Mouse (Mus musculus) limb, embryonic 11.5 days (tissue): ENCODE data around the gene Rsbn1l. TPM values are rescaled to one million over a fixed set of nuclear protein-coding genes. Genes with fewer than 3 reads are reported as not detected.

Experiments used
- ATAC-seq: fragments of 200-750 bp; cut with Nextera tagmentation; 2 replicates; pipeline ENCODE4 v1.8.0; 2017; ENCODE audit warnings: low read depth; ENCODE audit not compliant: insufficient number of reproducible peaks, low FRiP score, low TSS enrichment
- DNase-seq: peaks from one replicate; pipeline ENCODE4 v3.0.0-alpha.2; 2015; ENCODE audit warnings: low spot score
- H3K27ac ChIP-seq: fragments of 300-500 bp; sonication (generic); replicated peaks from 2 replicates; pipeline ENCODE4 v1.5.1; 2014; ENCODE audit warnings: low read depth, mild to moderate bottlenecking, low read length
- H3K27me3 ChIP-seq: fragments of 300-500 bp; sonication (generic); 2 replicates; pipeline ENCODE4 v1.6.1; 2014; ENCODE audit warnings: mild to moderate bottlenecking, low read length, mixed read lengths; ENCODE audit not compliant: control insufficient read depth, insufficient read depth
- H3K36me3 ChIP-seq: fragments of 300-500 bp; sonication (generic); 2 replicates; pipeline ENCODE4 v1.6.1; 2014; ENCODE audit warnings: mild to moderate bottlenecking, low read length, moderate library complexity, mixed read lengths; ENCODE audit not compliant: control insufficient read depth, insufficient read depth
- H3K4me1 ChIP-seq: fragments of 300-500 bp; sonication (generic); 2 replicates; pipeline ENCODE4 v1.6.1; 2014; ENCODE audit warnings: low read length, mixed read lengths; ENCODE audit not compliant: control insufficient read depth, insufficient read depth
- H3K4me2 ChIP-seq: fragments of 300-500 bp; sonication (generic); 2 replicates; pipeline ENCODE4 v1.6.1; 2014; ENCODE audit warnings: low read depth, mild to moderate bottlenecking, moderate library complexity; ENCODE audit not compliant: severe bottlenecking
- H3K4me3 ChIP-seq: fragments of 300-500 bp; sonication (generic); 2 replicates; pipeline ENCODE4 v1.5.1; 2014; ENCODE audit warnings: low read depth, low read length
- H3K9ac ChIP-seq: fragments of 300-500 bp; sonication (generic); 2 replicates; pipeline ENCODE4 v1.6.1; 2014; ENCODE audit warnings: mild to moderate bottlenecking, low read length
- H3K9me3 ChIP-seq: fragments of 300-500 bp; sonication (generic); 2 replicates; pipeline ENCODE4 v1.6.1; 2016; ENCODE audit warnings: low read length; ENCODE audit not compliant: control insufficient read depth
- WGBS: fragments of 180-500 bp; shearing (Covaris S2); extraction: QIAGEN DNeasy Blood & Tissue Kit; methylation state at CpG from one replicate; pipeline ENCODE4 v1.1.7; 2014; 5-methylcytosine and 5-hydroxymethylcytosine counted together
- polyA plus RNA-seq: library from polyadenylated mRNA; unstranded; fragments of >200 nt; fragmentation: Nextera tagmentation; extraction: Ambion mirVana; gene quantifications from 2 replicates; pipeline ENCODE4 v1.2.1, GENCODE M21; 2014

Rsbn1l gene
- polyA plus RNA-seq, 1 experiment from 2014 or later, result 7.1 TPM

DNA sequence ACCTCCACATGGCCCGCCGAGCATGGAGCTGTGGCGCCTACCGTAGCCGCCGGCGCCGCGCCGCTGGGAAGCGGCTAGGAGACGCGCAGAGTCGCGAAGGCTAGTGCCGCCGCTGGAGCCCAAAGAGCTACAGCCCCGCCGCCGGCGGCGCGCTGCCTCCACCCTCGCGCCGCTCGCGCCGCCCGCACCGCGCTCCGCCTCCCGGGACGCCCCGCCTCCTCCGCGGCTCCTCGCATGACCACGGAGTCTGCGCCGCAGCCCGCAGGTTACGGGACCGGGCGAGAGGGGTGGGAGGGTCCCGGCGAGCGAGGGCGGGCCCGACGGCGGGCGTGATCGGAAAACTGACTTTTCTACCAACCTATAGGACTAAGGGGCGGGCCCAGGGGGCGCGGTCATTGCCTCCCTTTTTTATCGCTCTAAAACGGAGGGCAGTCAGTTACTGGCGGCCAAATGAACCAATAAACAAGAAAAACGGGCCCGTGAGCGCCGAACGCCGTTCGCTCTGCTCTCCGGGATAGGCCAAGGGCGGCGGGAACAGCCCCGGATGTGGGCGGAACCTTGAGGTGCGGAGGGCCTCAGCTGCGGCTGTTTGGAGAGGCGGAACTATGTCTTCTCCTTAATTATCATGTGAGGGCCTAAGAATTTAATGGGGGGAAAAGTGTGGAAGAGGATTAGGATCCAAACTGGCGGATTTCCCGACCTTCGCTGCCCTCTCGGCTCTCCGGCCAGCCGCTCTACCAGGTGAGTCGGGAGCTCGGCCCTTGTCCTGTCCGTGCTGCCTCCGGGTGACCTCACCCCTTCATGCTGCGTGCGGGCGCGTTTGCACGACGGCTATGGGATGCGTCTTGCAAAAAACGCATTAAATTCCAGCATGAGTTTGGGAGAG lies 74.0 kb downstream of the Rsbn1l start, which contains the start of the genes Phtf2 and Tmem60:
Gene Phtf2 (minus strand): TSS at position 210 of the 886 bp plus-strand sequence.
Gene Tmem60 (plus strand): TSS at position 277 of the 886 bp plus-strand sequence.
- no peaks in the 10 kb centered on the region for H3K9me3 ChIP-seq
- no peaks in the 10 kb centered on the region for H3K27me3 ChIP-seq
- peak within 1 kb of the TSS; percentile 64 for H3K4me2 ChIP-seq
- peak; percentile 97 for DNase-seq
- H3K4me3 ChIP-seq, result peak within 1 kb of the TSS; percentile 73
- H3K36me3 ChIP-seq, result no peaks in the 10 kb centered on the region; the same call in 1 of the 2 replicates
- H3K4me1 ChIP-seq, result no peaks in the 10 kb centered on the region
- 0% methylated on average over 89 of the region's 94 CpGs for WGBS
- peak within 1 kb of the TSS; percentile 91 for H3K27ac ChIP-seq
- peak within 1 kb of the TSS; percentile 86 for H3K9ac ChIP-seq
- peak; percentile 98 for ATAC-seq

- Histone ChIP-seq H3K27me3 (no peaks in the 10 kb centered on the region), H3K4me2 (peak overlapping the region; percentile 44), H3K9ac (peak overlapping the region; percentile 86), H3K4me3 (peak overlapping the region; percentile 73), H3K9me3 (no peaks in the 10 kb centered on the region), H3K27ac (peak overlapping the region; percentile 91), H3K4me1 (no peaks in the 10 kb centered on the region), H3K36me3 (no peaks in the 10 kb centered on the region; the same call in 1 of the 2 replicates)
- DNase-seq, result peak; percentile 74
- ATAC-seq, result no peak; the same call in 1 of the 2 replicates
- WGBS, result 1% methylated on average over 47 of the region's 64 CpGs
Observed at GRCm38 (mm10) chr5:20880797-20881775, 75.1 kb downstream of the Rsbn1l start.

GRCm38 (mm10) chr5:20880386-20880785 lies 75.8 kb downstream of the Rsbn1l start:
- H3K27me3 ChIP-seq, result no peaks in the 10 kb centered on the region
- no peak for ATAC-seq
- peak overlapping the region; percentile 44; the same call in 1 of the 2 replicates for H3K4me2 ChIP-seq
- no peaks in the 10 kb centered on the region for H3K9me3 ChIP-seq
- WGBS, result 78% methylated on average over 2 of the region's 2 CpGs
- H3K9ac ChIP-seq, result no peak overlapping the region; the same call in 1 of the 2 replicates
- DNase-seq, result no peak
- peak overlapping the region; percentile 73 for H3K4me3 ChIP-seq
- H3K27ac ChIP-seq, result no peak overlapping the region
- H3K36me3 ChIP-seq, result no peaks in the 10 kb centered on the region
- no peaks in the 10 kb centered on the region for H3K4me1 ChIP-seq

GRCm38 (mm10) chr5:20876934-20877426 lies 79.2 kb downstream of the Rsbn1l start:
- 78% methylated on average over 1 of the region's 1 CpGs for WGBS
- H3K27me3 ChIP-seq, result no peaks in the 10 kb centered on the region
- H3K9me3 ChIP-seq, result no peaks in the 10 kb centered on the region
- H3K4me2 ChIP-seq, result no peak overlapping the region
- H3K27ac ChIP-seq, result no peak overlapping the region
- H3K4me1 ChIP-seq, result no peaks in the 10 kb centered on the region
- no peaks in the 10 kb centered on the region for H3K36me3 ChIP-seq
- no peak for DNase-seq
- H3K4me3 ChIP-seq, result no peak overlapping the region
- no peak for ATAC-seq
- no peak overlapping the region for H3K9ac ChIP-seq

DNA sequence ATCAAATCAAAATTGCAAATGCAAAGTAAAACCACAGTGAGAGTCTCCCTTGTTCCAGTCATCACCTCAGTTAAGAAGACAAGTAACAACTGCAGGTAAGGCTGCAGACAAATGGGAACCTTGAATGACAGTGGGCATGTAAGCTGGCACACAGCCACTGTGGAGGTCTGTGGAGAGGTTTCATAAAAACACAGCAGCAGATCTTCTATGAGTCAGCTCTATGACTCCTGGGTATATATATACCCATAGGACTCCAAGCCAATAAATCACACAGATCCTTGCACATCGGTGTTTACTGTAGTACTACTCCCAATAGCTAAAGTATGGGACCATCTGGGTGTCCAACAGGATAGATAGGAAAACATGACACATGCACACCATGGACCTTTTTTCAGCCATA lies 83.1 kb downstream of the Rsbn1l start:
- no peak overlapping the region for H3K9ac ChIP-seq
- no peak overlapping the region for H3K4me2 ChIP-seq
- H3K9me3 ChIP-seq, result no peaks in the 10 kb centered on the region
- 80% methylated on average over 1 of the region's 1 CpGs for WGBS
- H3K27me3 ChIP-seq, result no peaks in the 10 kb centered on the region
- DNase-seq, result no peak
- no peaks in the 10 kb centered on the region for H3K36me3 ChIP-seq
- H3K27ac ChIP-seq, result no peak overlapping the region
- ATAC-seq, result no peak
- no peak overlapping the region for H3K4me3 ChIP-seq
- no peaks in the 10 kb centered on the region for H3K4me1 ChIP-seq

DNA sequence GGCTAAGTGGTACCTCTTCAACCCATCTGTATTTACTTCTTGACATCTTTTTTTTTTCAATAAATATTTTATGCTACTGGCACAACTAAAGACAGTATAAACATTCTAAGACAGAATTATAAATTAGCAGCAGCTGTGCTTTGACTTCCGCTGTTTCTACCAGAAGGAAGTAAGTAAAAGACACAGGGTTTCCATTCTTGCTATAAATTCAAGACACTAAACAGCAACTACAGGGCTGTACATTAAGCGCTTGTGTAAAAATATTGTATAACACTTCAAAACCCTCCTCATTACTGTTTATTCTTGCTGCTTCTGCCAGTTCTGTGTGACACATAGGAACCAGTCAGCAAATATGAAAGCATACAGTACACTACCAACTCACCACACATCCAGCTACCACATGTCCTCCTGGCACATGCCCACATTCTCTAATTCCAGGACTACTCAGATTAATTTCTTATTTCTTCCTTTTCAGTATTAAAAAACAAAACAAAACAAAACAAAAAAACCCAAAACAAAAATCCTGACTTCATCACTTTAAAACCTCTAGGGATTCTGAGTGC lies 90.9 kb downstream of the Rsbn1l start:
- H3K36me3 ChIP-seq, result no peaks in the 10 kb centered on the region
- H3K9ac ChIP-seq, result no peak overlapping the region
- no peaks in the 10 kb centered on the region for H3K4me1 ChIP-seq
- H3K4me3 ChIP-seq, result no peak overlapping the region
- 92% methylated on average over 2 of the region's 2 CpGs for WGBS
- no peak overlapping the region for H3K27ac ChIP-seq
- no peaks in the 10 kb centered on the region for H3K27me3 ChIP-seq
- DNase-seq, result no peak
- H3K9me3 ChIP-seq, result no peaks in the 10 kb centered on the region
- ATAC-seq, result no peak
- no peak overlapping the region for H3K4me2 ChIP-seq

GRCm38 (mm10) chr5:20864216-20864969 lies 91.8 kb downstream of the Rsbn1l start:
- WGBS, result 84% methylated on average over 4 of the region's 4 CpGs
- DNase-seq, result no peak
- H3K27ac ChIP-seq, result no peak overlapping the region
- no peaks in the 10 kb centered on the region for H3K9me3 ChIP-seq
- H3K4me3 ChIP-seq, result no peak overlapping the region
- no peaks in the 10 kb centered on the region for H3K27me3 ChIP-seq
- no peaks in the 10 kb centered on the region for H3K36me3 ChIP-seq
- H3K9ac ChIP-seq, result no peak overlapping the region
- no peak overlapping the region for H3K4me2 ChIP-seq
- no peaks in the 10 kb centered on the region for H3K4me1 ChIP-seq
- ATAC-seq, result no peak
